Mouse (Mus musculus): Measurements from ENCODE around the gene D930020B18Rik. TPM values are rescaled to one million over a fixed set of nuclear protein-coding genes. Genes with fewer than 3 reads are reported as not detected.
A peak's percentile ranks its signal among the peaks of the same experiment; 100 is the strongest.

Gene D930020B18Rik
- polyA plus RNA-seq, 1 experiment from 2014 or later, result 0.23 TPM

DNA sequence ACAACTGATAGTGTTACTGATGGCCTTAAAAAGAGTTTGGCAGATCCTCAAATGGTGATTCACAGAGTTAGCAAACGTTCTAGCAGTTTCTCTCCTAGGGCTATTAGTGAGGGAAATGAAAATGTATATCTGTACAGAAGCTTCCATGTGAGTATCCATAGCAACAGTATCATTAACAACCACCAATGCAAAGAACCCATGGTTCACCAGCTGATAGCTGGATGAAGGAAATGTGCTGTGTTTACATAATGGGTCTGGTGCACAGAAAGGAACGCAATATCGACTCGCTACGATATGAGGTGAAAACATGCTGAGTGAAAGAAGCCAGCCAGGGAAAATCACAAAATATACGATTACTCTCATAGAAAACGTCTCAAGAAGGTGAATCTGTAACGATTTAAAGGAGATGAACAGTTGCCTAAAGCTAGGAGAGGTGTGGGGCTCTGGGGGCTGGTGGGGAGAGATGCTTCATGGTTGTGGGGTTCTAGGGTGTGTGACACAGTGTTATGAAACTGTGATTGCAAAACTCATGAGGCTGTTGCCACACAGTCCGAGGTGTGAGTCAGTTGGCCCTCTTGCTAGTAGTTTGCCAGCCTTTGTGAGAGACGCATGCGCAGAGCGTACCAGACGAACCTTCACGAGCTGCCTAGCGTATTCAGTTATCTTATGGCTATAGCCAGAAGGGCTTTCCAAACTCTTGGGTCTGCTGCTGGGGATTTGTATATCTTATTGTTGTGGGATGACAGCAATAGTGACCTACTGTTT is 64.2 kb downstream of the D930020B18Rik start:
- ATAC-seq (ENCODE audit: low FRiP score), result no peak
- no peak overlapping the region for H3K4me3 ChIP-seq (replicated peaks)
- H3K4me1 ChIP-seq, result no peaks in the 10 kb centered on the region
- WGBS, result 84% methylated on average over 15 of the region's 15 CpGs
- no peaks in the 10 kb centered on the region for H3K9me3 ChIP-seq (replicated peaks)
- H3K36me3 ChIP-seq, result no peaks in the 10 kb centered on the region
- H3K27me3 ChIP-seq (replicated peaks), result no peaks in the 10 kb centered on the region
- H3K27ac ChIP-seq (replicated peaks), result no peak overlapping the region
- H3K9ac ChIP-seq (replicated peaks), result no peak overlapping the region
- H3K4me2 ChIP-seq, result no peak overlapping the region

- Histone ChIP-seq H3K4me1 (no peaks in the 10 kb centered on the region), H3K4me2 (no peak overlapping the region)
- no peak for ATAC-seq (ENCODE audit: low FRiP score)
Measured at GRCm38 (mm10) chr10:121716862-121717261, 75.5 kb downstream of the D930020B18Rik start.

DNA sequence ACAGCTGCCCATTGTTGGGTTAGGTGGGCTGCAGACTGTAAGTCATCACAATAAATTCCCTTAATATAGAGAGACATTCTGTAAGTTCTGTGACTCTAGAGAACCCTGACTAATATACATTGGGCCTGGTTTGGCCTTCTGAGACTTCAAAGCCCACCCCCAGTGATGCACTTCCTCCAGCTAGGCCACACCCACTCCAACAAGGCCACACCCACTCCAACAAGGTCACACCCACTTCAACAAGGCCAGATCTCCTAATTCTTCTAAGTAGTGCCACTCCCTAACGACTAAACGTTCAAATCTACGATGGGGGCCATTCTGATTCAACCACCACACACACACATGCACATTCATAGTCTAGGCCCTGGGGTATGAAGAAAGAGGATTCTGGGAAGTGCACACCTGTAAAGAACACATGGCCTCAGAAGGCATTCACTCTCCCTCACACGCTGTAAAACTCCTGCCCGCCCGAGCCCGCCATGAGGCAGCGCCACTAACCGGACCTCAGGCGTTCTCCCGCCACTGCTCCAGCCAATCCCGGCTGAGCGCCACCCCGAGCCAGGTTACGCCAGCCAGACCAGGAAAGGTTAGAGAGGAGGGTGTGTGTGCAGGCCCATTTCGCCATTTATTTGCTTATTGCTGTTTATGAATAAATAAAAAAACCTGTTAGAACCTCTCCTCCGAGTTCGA is 77.7 kb downstream of the D930020B18Rik start:
- Histone ChIP-seq H3K4me1 (no peaks in the 10 kb centered on the region), H3K4me3 (replicated peaks) (no peak overlapping the region), H3K9me3 (replicated peaks) (no peaks in the 10 kb centered on the region), H3K4me2 (no peak overlapping the region), H3K27ac (replicated peaks) (no peak overlapping the region), H3K9ac (replicated peaks) (no peak overlapping the region), H3K36me3 (no peaks in the 10 kb centered on the region), H3K27me3 (replicated peaks) (no peaks in the 10 kb centered on the region)
- 94% methylated on average over 18 of the region's 18 CpGs for whole genome bisulfite sequencing
- no peak for ATAC-seq (ENCODE audit: low FRiP score)

More at GRCm38 (mm10) chr10:121716862-121717261, 75.5 kb downstream of the D930020B18Rik start:
- Histone ChIP-seq H3K9me3 (replicated peaks) (no peaks in the 10 kb centered on the region), H3K36me3 (no peaks in the 10 kb centered on the region), H3K4me3 (replicated peaks) (no peak overlapping the region), H3K27ac (replicated peaks) (no peak overlapping the region), H3K9ac (replicated peaks) (no peak overlapping the region), H3K27me3 (replicated peaks) (no peaks in the 10 kb centered on the region)

DNA sequence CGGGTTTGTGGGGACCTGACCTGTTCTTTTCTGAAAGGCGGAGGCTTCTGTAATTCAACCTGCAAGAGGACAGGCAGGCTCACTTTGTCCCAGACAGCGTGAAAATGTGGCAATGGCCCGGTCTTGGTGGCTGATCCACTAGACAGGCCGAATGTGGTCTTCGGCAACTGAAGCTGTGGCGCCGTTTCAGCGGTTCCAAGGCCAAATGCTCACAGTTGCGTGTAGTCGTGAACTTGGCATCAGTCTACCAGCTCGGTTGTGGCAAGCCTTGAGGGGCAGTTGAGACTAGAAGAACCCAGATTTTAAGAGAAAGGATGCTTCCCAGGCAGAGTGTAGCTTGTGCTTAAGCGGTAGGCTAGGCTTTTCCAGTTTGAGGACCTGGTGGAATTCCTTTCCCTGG is 79.3 kb downstream of the D930020B18Rik start:
- no peak for ATAC-seq (ENCODE audit: low FRiP score)
- Histone ChIP-seq H3K9me3 (replicated peaks) (no peaks in the 10 kb centered on the region), H3K4me1 (no peaks in the 10 kb centered on the region), H3K27me3 (replicated peaks) (no peaks in the 10 kb centered on the region), H3K9ac (replicated peaks) (no peak overlapping the region), H3K27ac (replicated peaks) (no peak overlapping the region), H3K4me3 (replicated peaks) (no peak overlapping the region), H3K4me2 (no peak overlapping the region), H3K36me3 (no peaks in the 10 kb centered on the region)
- 95% methylated on average over 13 of the region's 13 CpGs for WGBS

GRCm38 (mm10) chr10:121726505-121726904 is 85.1 kb downstream of the D930020B18Rik start:
- Histone ChIP-seq H3K9ac (replicated peaks) (no peak overlapping the region), H3K36me3 (no peaks in the 10 kb centered on the region), H3K27ac (replicated peaks) (no peak overlapping the region), H3K9me3 (replicated peaks) (no peaks in the 10 kb centered on the region), H3K27me3 (replicated peaks) (no peaks in the 10 kb centered on the region), H3K4me1 (no peaks in the 10 kb centered on the region), H3K4me2 (no peak overlapping the region), H3K4me3 (replicated peaks) (no peak overlapping the region)
- no peak for ATAC-seq (ENCODE audit: low FRiP score)
- 76% methylated on average over 4 of the region's 4 CpGs for WGBS

GRCm38 (mm10) chr10:121727151-121727550 is 85.8 kb downstream of the D930020B18Rik start:
- ATAC-seq (ENCODE audit: low FRiP score), result no peak
- H3K4me3 ChIP-seq (replicated peaks), result no peak overlapping the region
- H3K4me2 ChIP-seq, result no peak overlapping the region
- H3K27ac ChIP-seq (replicated peaks), result no peak overlapping the region
- H3K27me3 ChIP-seq (replicated peaks), result no peaks in the 10 kb centered on the region
- no peak overlapping the region for H3K9ac ChIP-seq (replicated peaks)
- H3K4me1 ChIP-seq, result 0 out of 2 replicates have a peak, but pooled peaks cover under 1% of the 10 kb centered on the region
- H3K9me3 ChIP-seq (replicated peaks), result no peaks in the 10 kb centered on the region
- no peaks in the 10 kb centered on the region for H3K36me3 ChIP-seq
- 88% methylated on average over 4 of the region's 4 CpGs for WGBS

DNA sequence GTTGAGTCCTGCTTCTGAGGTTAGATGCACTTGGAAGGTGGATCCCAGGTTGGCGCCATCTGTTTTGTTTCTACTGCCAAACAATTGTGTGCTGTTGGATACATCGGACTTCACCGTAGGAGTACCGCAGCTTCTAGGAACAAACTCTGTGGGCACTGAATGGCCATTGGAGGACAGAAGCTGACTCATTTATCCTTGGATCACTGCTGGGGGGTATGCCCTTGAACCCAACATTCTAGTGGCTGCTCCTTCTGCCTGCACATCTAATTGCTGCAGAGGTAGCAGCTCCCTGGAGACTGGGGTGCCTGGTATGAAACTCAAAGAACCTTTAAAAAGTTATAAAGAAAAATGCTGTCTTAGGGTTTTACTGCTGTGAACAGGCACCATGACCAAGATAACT is 86.8 kb downstream of the D930020B18Rik start:
- whole genome bisulfite sequencing, result 97% methylated on average over 4 of the region's 4 CpGs
- H3K27ac ChIP-seq (replicated peaks), result no peak overlapping the region
- no peak for ATAC-seq (ENCODE audit: low FRiP score)
- H3K27me3 ChIP-seq (replicated peaks), result no peaks in the 10 kb centered on the region
- H3K4me1 ChIP-seq, result peaks cover 5% of the 10 kb centered on the region; the same call in 1 of the 2 replicates
- no peak overlapping the region for H3K9ac ChIP-seq (replicated peaks)
- H3K36me3 ChIP-seq, result no peaks in the 10 kb centered on the region
- H3K9me3 ChIP-seq (replicated peaks), result no peaks in the 10 kb centered on the region
- H3K4me2 ChIP-seq, result no peak overlapping the region
- H3K4me3 ChIP-seq (replicated peaks), result no peak overlapping the region

DNA sequence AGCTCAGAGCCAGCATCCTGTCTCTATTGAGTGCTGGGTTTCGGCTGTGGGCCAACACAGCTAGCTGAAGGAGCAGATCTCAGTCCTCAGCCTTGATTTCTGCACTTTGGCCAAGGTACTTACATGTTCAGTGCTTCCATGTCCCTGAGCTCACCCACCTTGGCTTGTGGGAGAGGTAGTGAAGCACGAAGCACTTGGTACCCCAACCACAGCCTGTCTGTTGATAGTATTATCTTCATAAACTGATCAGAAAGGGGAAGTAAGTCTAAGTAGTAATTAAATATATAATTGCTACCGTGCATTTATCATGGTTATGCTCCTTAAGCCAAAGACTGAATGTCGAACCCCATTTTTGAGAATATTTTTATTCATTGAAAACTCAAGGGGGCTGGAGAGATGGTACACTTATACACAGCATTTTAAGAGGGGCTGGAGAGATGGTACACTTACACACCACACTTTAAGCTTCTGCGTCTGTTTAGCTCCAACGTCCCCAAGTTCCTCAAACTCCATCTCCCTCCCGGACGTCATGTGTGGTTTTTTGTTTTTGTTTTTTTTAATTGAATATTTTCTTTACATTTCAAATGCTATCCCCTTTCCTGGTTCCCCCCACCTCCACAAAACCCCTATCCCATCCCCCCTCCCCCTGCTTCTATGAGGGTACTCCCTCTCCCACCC is 89.8 kb downstream of the D930020B18Rik start:
- no peak overlapping the region for H3K9ac ChIP-seq (replicated peaks)
- H3K4me2 ChIP-seq, result no peak overlapping the region
- ATAC-seq (ENCODE audit: low FRiP score), result no peak
- WGBS, result 95% methylated on average over 8 of the region's 8 CpGs
- H3K27ac ChIP-seq (replicated peaks), result no peak overlapping the region
- H3K4me3 ChIP-seq (replicated peaks), result no peak overlapping the region
- H3K27me3 ChIP-seq (replicated peaks), result no peaks in the 10 kb centered on the region
- H3K4me1 ChIP-seq, result peaks cover 5% of the 10 kb centered on the region; the same call in 1 of the 2 replicates
- no peaks in the 10 kb centered on the region for H3K9me3 ChIP-seq (replicated peaks)
- H3K36me3 ChIP-seq, result no peaks in the 10 kb centered on the region

GRCm38 (mm10) chr10:121732542-121732941 is 91.2 kb downstream of the D930020B18Rik start:
- Histone ChIP-seq H3K4me1 (peaks cover 5% of the 10 kb centered on the region; the same call in 1 of the 2 replicates), H3K27ac (replicated peaks) (no peak overlapping the region), H3K36me3 (no peaks in the 10 kb centered on the region), H3K4me2 (no peak overlapping the region), H3K9ac (replicated peaks) (no peak overlapping the region), H3K4me3 (replicated peaks) (no peak overlapping the region), H3K27me3 (replicated peaks) (no peaks in the 10 kb centered on the region), H3K9me3 (replicated peaks) (no peaks in the 10 kb centered on the region)
- 50% methylated on average over 9 of the region's 9 CpGs for WGBS
- ATAC-seq (ENCODE audit: low FRiP score), result peak; percentile 50; the same call in 1 of the 2 replicates

DNA sequence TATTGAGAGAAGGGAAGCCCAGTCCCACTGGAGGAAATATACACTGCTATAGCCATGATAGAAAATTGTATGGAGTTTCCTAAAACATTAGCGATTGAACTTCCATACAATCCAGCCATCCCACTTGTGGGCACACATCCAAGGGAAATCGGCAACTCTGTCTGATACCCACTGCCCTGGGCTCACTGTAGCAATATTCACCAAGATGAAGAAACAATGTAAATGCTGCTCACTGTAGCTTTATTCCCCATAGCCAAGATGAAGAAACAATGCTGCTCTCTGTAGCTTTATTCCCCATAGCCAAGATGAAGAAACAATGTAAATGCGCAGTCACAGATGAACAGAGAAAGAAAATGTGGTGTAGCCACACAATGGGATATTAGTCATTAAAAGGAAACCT is 95.9 kb downstream of the D930020B18Rik start:
- H3K4me2 ChIP-seq, result no peak overlapping the region
- H3K36me3 ChIP-seq, result no peaks in the 10 kb centered on the region
- H3K27ac ChIP-seq (replicated peaks), result no peak overlapping the region
- H3K27me3 ChIP-seq (replicated peaks), result no peaks in the 10 kb centered on the region
- H3K9me3 ChIP-seq (replicated peaks), result no peaks in the 10 kb centered on the region
- WGBS, result 89% methylated on average over 3 of the region's 3 CpGs
- no peak overlapping the region for H3K9ac ChIP-seq (replicated peaks)
- peaks cover 16% of the 10 kb centered on the region for H3K4me1 ChIP-seq
- H3K4me3 ChIP-seq (replicated peaks), result no peak overlapping the region
- no peak for ATAC-seq (ENCODE audit: low FRiP score)

- WGBS, result under 1% methylated on average over 66 of the region's 68 CpGs
- peak within 1 kb of the TSS; percentile 86 for H3K27ac ChIP-seq (replicated peaks)
- H3K4me1 ChIP-seq, result peaks cover 12% of the 10 kb centered on the region
Measured at GRCm38 (mm10) chr10:121739548-121740505, 98.4 kb downstream of the D930020B18Rik start, which contains the start of gene BC048403. Gene BC048403, plus strand, starts transcription at chr10:121739937.

More at GRCm38 (mm10) chr10:121739548-121740505, 98.4 kb downstream of the D930020B18Rik start, which contains the start of gene BC048403:
- ATAC-seq (ENCODE audit: low FRiP score), result peak; percentile 95
- Histone ChIP-seq H3K4me2 (peak within 1 kb of the TSS; percentile 83), H3K9ac (replicated peaks) (peak within 1 kb of the TSS; percentile 71), H3K9me3 (replicated peaks) (no peaks in the 10 kb centered on the region), H3K27me3 (replicated peaks) (no peaks in the 10 kb centered on the region), H3K4me3 (replicated peaks) (peak within 1 kb of the TSS; percentile 70), H3K36me3 (0 out of 2 replicates have a peak, but pooled peaks cover under 1% of the 10 kb centered on the region)
